Mouse (Mus musculus): ENCODE results near the gene Ifnar1.

- TF ChIP-seq POLR2A (IDR thresholded peaks at IDR 0.05; ENCODE audit: borderline replicate concordance, insufficient read depth, low read length) (no peak), CTCF (IDR thresholded peaks at IDR 0.05; ENCODE audit: borderline replicate concordance, insufficient read depth, low read depth, low read length) (no peak)
Measured at GRCm38 (mm10) chr16:91484387-91484786, 651 bp upstream of the Ifnar1 start.

Measured in cerebellum, adult 2 months (tissue).